Mouse (Mus musculus) embryonic fibroblast, embryonic 13.5 days (primary cell): ENCODE results near the gene Rbm34.

Source experiments
- CTCF ChIP-seq: IDR thresholded peaks from 2 replicates; pipeline ENCODE4 v1.5.1; 2011; ENCODE audit warnings: mild to moderate bottlenecking, control low read depth, low read length, moderate library complexity, borderline replicate concordance; ENCODE audit not compliant: insufficient read depth
- POLR2A ChIP-seq: IDR thresholded peaks from 2 replicates; pipeline ENCODE4 v1.6.1; 2011; ENCODE audit warnings: low read depth, mild to moderate bottlenecking, control low read depth, low read length, moderate library complexity

DNA sequence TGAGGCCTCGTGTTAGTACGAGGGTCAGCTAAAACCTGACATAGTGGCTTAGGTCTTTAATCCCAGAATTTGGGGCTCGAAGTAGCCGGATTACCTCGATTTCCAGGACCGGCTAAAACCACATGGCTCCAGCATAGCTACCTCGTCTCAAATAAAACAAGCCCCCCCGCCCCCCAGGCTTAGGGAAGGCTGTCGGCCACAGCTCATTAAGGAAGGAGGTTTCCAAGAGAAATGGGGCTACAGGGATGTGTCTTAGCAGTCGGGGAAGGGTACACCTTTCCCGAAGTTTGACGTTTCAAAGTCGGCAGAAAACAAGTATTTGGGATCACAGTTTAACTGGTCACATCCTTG is 418 bp upstream of the Rbm34 start:
- TF ChIP-seq CTCF = no peak
- no peak for TF ChIP-seq POLR2A
